Mouse (Mus musculus) myocyte (in vitro differentiated cells): ENCODE measurements around the gene Hcn2. TPM values are rescaled to one million over a fixed set of nuclear protein-coding genes. Genes with fewer than 3 reads are reported as not detected.

ENCODE experiments used
- H3K27me3 ChIP-seq: one replicate; pipeline ENCODE4 v1.6.1; 2011; ENCODE audit not compliant: control insufficient read depth, insufficient read depth, insufficient read length
- H3K36me3 ChIP-seq: one replicate; pipeline ENCODE4 v1.6.1; 2011; ENCODE audit not compliant: control insufficient read depth, insufficient read depth
- H3K4me2 ChIP-seq: one replicate; pipeline ENCODE4 v1.6.1; 2011; ENCODE audit warnings: low read depth, control low read depth
- H3K4me3 ChIP-seq: one replicate; pipeline ENCODE4 v1.5.1; 2011; ENCODE audit warnings: mild to moderate bottlenecking, control low read depth, moderate library complexity
- H3K79me2 ChIP-seq: one replicate; pipeline ENCODE4 v1.6.1; 2011; ENCODE audit not compliant: control insufficient read depth, insufficient read depth
- H3ac ChIP-seq: one replicate; pipeline ENCODE4 v1.6.1; 2011; ENCODE audit not compliant: control insufficient read depth, insufficient read length
- CEBPB ChIP-seq: IDR thresholded peaks from 2 replicates; pipeline ENCODE4 v1.6.1; 2011; ENCODE audit warnings: mild to moderate bottlenecking, moderate library complexity; ENCODE audit not compliant: poor library complexity, insufficient read depth, severe bottlenecking
- E2F4 ChIP-seq: IDR thresholded peaks from one replicate; pipeline ENCODE4 v1.6.1; 2011; ENCODE audit warnings: mild to moderate bottlenecking, control low read depth, moderate library complexity; ENCODE audit not compliant: insufficient read depth
- MAX ChIP-seq: IDR thresholded peaks from one replicate; pipeline ENCODE4 v1.6.1; 2011; ENCODE audit warnings: low read depth, mild to moderate bottlenecking, control low read depth
- MYOD1 ChIP-seq, 3 experiments: IDR thresholded peaks; one replicate each; pipeline ENCODE4 v1.6.1; 2011; ENCODE audit warnings: control low read depth in 2 of 3, low read depth in 2 of 3, mild to moderate bottlenecking in 2 of 3, moderate library complexity in 1 of 3; ENCODE audit not compliant: insufficient read length in 2 of 3, control insufficient read depth in 1 of 3
- MYOG ChIP-seq, 3 experiments: IDR thresholded peaks; one replicate each; pipeline ENCODE4 v1.6.1; 2011; ENCODE audit warnings: control low read depth in 2 of 3, low read depth in 2 of 3, mild to moderate bottlenecking in 2 of 3; ENCODE audit not compliant: insufficient read length in 2 of 3, control insufficient read depth in 1 of 3, insufficient read depth in 1 of 3
- POLR2A ChIP-seq: IDR thresholded peaks from one replicate; pipeline ENCODE4 v1.6.1; 2011; ENCODE audit warnings: low read depth, mild to moderate bottlenecking, control low read depth, moderate library complexity; ENCODE audit not compliant: insufficient read length
- POLR2AphosphoS2 ChIP-seq: IDR thresholded peaks from one replicate; pipeline ENCODE4 v1.6.1; 2011; ENCODE audit warnings: low read depth, control low read depth; ENCODE audit not compliant: insufficient read length
- REST ChIP-seq: IDR thresholded peaks from one replicate; pipeline ENCODE4 v1.6.1; 2011; ENCODE audit warnings: mild to moderate bottlenecking, control low read depth, moderate library complexity; ENCODE audit not compliant: insufficient read depth, insufficient read length
- SRF ChIP-seq: IDR thresholded peaks from one replicate; pipeline ENCODE4 v1.6.1; 2011; ENCODE audit warnings: low read depth; ENCODE audit not compliant: control insufficient read depth, insufficient read length
- TCF12 ChIP-seq: IDR thresholded peaks from one replicate; pipeline ENCODE4 v1.6.1; 2011; ENCODE audit warnings: mild to moderate bottlenecking, control low read depth; ENCODE audit not compliant: poor library complexity, insufficient read depth, severe bottlenecking
- TCF3 ChIP-seq: IDR thresholded peaks from one replicate; pipeline ENCODE4 v1.6.1; 2011; ENCODE audit warnings: low read depth, control low read depth; ENCODE audit not compliant: insufficient read length
- USF1 ChIP-seq: IDR thresholded peaks from one replicate; pipeline ENCODE4 v1.6.1; 2011; ENCODE audit warnings: low read depth, mild to moderate bottlenecking, control low read depth, moderate library complexity
- polyA plus RNA-seq: library from polyadenylated mRNA; unstranded; fragments of >200 nt; fragmentation: generic; extraction: Trizol; gene quantifications from one replicate; pipeline ENCODE4 v1.2.1, GENCODE M21; 2012; ENCODE audit warnings: missing spikeins

Hcn2 gene
- polyA plus RNA-seq, 1 experiment: 0.35 TPM

GRCm38 (mm10) chr10:79688720-79689119, 27.7 kb upstream of the Hcn2 start, which contains the start of gene Gzmm:
Gene Gzmm, plus strand, starts transcription at chr10:79689020.
- Histone ChIP-seq H3K36me3 (peaks cover 30% of the 10 kb centered on the region), H3ac (no peak within 1 kb of the TSS), H3K27me3 (no peaks in the 10 kb centered on the region), H3K79me2 (peaks cover 27% of the 10 kb centered on the region), H3K4me3 (no peak within 1 kb of the TSS), H3K4me2 (no peak within 1 kb of the TSS)
- TF ChIP-seq USF1: no peak
- no peak for TF ChIP-seq SRF
- TF ChIP-seq MAX: no peak
- TF ChIP-seq MYOG (IDR thresholded peaks at IDR 0.05; ENCODE audit: control insufficient read depth in 1 of 3, insufficient read depth in 1 of 3, insufficient read length in 2 of 3, low read depth in 2 of 3): no peak
- no peak for TF ChIP-seq REST
- no peak for TF ChIP-seq POLR2A
- TF ChIP-seq E2F4: no peak
- TF ChIP-seq CEBPB: no peak
- TF ChIP-seq TCF3: no peak
- no peak for TF ChIP-seq POLR2AphosphoS2
- no peak for TF ChIP-seq TCF12
- TF ChIP-seq MYOD1 (IDR thresholded peaks at IDR 0.05; ENCODE audit: control insufficient read depth in 1 of 3, insufficient read length in 2 of 3, low read depth in 2 of 3): no peak

- Histone ChIP-seq H3K27me3 (no peaks in the 10 kb centered on the region), H3K4me3 (no peak overlapping the region), H3ac (no peak overlapping the region), H3K4me2 (no peak overlapping the region), H3K79me2 (peaks cover 23% of the 10 kb centered on the region), H3K36me3 (peaks cover 30% of the 10 kb centered on the region)
- TF ChIP-seq POLR2AphosphoS2 (peak; percentile 72), POLR2A (no peak), REST (no peak), USF1 (no peak)
These were observed 27.3 kb upstream of the Hcn2 start for GRCm38 (mm10) chr10:79689178-79689577.

- Histone ChIP-seq H3ac (no peak overlapping the region), H3K4me2 (no peak overlapping the region), H3K4me3 (no peak overlapping the region), H3K79me2 (no peaks in the 10 kb centered on the region), H3K27me3 (no peaks in the 10 kb centered on the region), H3K36me3 (peaks cover 8% of the 10 kb centered on the region)
- TF ChIP-seq CEBPB (no peak), POLR2AphosphoS2 (no peak), SRF (no peak), TCF12 (no peak), MAX (no peak), POLR2A (no peak), TCF3 (no peak)
These were observed 24.4 kb upstream of the Hcn2 start for GRCm38 (mm10) chr10:79691986-79692548.

GRCm38 (mm10) chr10:79693580-79694378, 22.7 kb upstream of the Hcn2 start:
- no peaks in the 10 kb centered on the region for H3K79me2 ChIP-seq
- no peak overlapping the region for H3K4me3 ChIP-seq
- H3K36me3 ChIP-seq: peaks cover 3% of the 10 kb centered on the region
- no peak overlapping the region for H3K4me2 ChIP-seq
- H3ac ChIP-seq: no peak overlapping the region
- TF ChIP-seq REST (no peak), TCF3 (no peak), MYOD1 (IDR thresholded peaks at IDR 0.05; ENCODE audit: control insufficient read depth in 1 of 3, insufficient read length in 2 of 3, low read depth in 2 of 3) (no peak), POLR2AphosphoS2 (no peak), MAX (no peak), MYOG (IDR thresholded peaks at IDR 0.05; ENCODE audit: control insufficient read depth in 1 of 3, insufficient read depth in 1 of 3, insufficient read length in 2 of 3, low read depth in 2 of 3) (no peak), TCF12 (no peak), SRF (no peak), USF1 (no peak), E2F4 (no peak), POLR2A (no peak), CEBPB (no peak)
- no peaks in the 10 kb centered on the region for H3K27me3 ChIP-seq

GRCm38 (mm10) chr10:79694379-79694655, 22.1 kb upstream of the Hcn2 start:
- TF ChIP-seq USF1 (no peak), REST (no peak), SRF (no peak), POLR2AphosphoS2 (no peak), MYOD1 (IDR thresholded peaks at IDR 0.05; ENCODE audit: control insufficient read depth in 1 of 3, insufficient read length in 2 of 3, low read depth in 2 of 3) (no peak), POLR2A (no peak), MAX (no peak), TCF3 (no peak), CEBPB (no peak), E2F4 (no peak), TCF12 (no peak), MYOG (IDR thresholded peaks at IDR 0.05; ENCODE audit: control insufficient read depth in 1 of 3, insufficient read depth in 1 of 3, insufficient read length in 2 of 3, low read depth in 2 of 3) (no peak)
- no peaks in the 10 kb centered on the region for H3K36me3 ChIP-seq
- H3K4me3 ChIP-seq: no peak overlapping the region
- H3ac ChIP-seq: no peak overlapping the region
- no peak overlapping the region for H3K4me2 ChIP-seq
- H3K27me3 ChIP-seq: no peaks in the 10 kb centered on the region
- H3K79me2 ChIP-seq: no peaks in the 10 kb centered on the region
